Mouse (Mus musculus) heart, postnatal 4 days (tissue): ENCODE measurements around the gene Scube2. TPM values are rescaled to one million over a fixed set of nuclear protein-coding genes. Genes with fewer than 3 reads are reported as not detected.
A peak's percentile ranks its signal among the peaks of the same experiment; 100 is the strongest.

Experiments
- DNase-seq: peaks from one replicate; pipeline ENCODE4 v3.0.0; 2021
- total RNA-seq, 2 experiments: library from RNA; stranded (reverse); gene quantifications; 2 replicates each; pipeline ENCODE4 v1.2.3; 2021

The Scube2 gene
- total RNA-seq, 2 experiments from 2014 or later, result 13.7 to 15.4 TPM

DNA sequence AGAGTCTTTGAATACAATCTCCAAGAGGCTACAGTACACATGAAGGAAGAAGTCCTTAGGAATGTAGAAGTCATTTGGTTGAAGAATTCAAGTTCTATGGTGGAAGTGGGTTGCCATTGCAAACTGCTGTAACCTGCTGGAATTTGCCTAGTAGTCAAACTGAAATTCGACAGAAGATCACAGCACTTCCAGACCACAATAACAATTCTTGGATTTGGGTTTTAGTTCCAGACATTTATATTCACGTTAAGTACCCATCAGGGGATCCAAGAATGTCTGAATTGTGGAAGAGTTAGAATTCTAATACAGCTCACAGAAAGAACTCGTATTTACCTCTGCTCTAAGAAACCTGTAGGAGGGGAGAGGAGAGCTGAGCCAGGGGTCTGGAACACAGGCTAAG lies 14.9 kb downstream of the Scube2 start:
- no peak for DNase-seq

DNA sequence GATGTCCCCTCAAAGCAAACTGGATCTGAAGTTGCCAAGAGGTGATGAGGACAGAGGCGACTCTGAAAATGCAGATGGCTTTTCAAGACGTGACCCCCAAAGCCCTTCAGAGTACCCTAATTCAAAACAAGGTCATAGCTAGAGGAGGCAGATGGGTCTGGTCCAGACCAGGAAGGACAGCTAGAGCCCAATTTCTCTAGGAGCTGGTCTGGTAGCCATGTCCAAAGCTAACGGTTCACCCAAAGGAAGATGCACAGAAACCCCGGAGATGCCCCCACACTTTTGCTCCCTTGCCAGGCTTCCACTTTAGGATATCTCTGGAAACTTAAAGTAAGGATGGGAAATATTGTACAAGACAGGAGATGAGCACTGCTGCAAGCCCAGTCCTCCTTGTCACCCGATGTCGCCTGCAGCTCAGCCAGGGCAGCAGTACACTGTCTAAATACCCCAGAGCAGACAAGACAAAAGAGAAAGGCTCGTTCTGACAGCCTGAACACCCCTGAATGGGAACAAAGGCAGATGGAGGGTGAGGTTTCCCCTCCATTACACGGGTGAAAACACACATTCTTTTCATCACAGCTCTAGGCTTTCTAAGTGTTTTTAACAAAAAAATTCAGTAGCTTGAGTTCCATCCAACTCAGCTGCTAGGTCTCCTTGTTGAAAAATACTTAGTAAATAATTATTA lies 15.6 kb downstream of the Scube2 start:
- DNase-seq, result no peak

DNA sequence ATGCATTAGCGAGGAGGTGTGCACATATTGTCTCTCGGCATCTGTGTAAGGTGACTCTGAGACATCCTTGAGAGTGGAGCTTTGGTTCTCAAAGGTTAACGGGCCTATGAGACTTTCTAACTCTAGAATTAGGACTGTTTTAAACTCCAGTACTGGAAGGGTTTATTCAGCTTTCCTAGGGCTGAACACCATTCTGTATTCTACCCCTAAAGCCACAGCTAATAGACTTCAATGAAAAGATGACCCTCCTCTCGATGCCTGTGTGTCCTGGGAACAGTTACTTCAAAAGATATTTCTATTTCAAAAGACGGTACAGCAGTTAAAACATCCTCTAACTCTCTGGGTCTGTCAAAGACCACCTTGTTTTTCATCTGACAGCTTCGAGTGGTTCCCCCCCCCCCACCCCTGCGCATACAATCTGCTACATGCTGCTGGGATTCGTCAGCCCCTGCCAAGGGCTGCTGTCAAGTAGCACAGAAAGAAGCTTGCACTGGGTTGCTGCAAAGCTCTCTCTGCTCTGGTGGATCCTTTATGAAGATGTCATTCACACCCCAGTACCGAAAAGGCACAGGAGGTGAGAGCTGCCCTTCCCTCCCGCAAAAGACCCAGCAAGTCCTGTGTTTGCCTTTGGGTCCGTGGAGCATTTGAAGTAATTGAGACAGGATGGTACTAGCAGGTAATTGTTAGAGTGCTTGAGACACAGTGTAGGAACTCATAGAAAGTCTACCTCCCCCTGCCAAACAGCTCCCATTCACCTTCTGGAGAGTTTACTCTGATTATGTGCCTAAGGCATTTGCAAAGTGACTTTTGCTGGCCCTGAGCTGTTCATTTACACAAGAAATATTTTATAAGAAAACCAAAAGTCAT lies 16.4 kb downstream of the Scube2 start:
- DNase-seq, result no peak

DNA sequence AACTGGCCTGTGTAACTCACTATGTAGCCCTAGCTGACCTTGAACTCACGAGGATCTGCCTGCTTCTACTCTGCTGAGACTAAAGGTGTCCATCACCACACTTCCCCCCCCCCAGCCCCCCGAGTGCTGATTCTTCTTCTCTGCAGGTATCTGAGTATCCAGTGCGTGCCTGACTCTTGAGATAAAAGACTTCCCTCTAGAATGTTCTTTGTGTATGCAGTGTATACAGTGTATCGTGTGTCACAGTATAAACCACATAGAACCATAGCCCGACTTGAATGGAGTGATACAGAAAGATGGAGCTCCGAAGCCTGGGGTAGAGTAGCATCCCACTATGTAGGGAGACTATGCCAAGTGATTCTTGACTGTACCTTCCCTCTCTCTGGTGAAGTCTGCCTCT lies 21.4 kb downstream of the Scube2 start:
- no peak for DNase-seq

DNA sequence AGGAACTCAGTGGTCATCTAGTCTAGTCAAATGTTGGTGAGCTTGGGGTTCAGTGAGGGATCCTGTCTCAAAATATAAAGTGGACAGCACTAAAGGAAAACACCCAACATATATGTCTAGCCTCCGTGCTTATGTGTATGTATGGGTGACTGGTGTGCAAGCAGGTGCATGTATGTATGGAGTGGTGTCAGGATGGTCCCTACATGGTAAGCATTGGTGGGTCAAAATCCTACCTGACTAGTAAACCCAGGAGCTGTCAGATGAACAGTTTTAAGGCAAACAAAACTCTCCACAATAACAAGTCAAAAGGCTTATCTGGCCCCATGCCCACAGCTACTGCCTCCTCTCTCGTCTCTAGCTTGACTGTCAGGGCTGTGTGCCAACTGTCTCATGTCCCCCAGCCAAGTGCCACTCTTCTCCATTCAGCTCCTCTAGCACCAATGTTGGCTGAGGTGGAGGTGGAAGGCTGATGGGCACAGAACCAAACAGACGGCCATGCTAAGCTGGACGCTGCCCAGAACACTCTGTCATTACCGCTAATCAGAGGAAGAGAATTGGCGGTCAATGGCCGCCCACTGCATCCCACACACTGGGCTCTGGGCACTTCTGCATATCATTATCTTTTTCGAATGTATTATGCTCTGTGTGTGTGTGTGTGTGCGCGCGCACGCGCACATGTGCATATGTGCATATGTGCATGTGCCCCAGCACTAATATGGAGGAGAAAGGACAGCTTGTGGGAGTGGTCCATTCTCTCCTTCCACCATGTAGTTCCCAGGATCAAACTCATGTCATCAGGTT lies 23.7 kb downstream of the Scube2 start:
- DNase-seq, result peak; percentile 88

DNA sequence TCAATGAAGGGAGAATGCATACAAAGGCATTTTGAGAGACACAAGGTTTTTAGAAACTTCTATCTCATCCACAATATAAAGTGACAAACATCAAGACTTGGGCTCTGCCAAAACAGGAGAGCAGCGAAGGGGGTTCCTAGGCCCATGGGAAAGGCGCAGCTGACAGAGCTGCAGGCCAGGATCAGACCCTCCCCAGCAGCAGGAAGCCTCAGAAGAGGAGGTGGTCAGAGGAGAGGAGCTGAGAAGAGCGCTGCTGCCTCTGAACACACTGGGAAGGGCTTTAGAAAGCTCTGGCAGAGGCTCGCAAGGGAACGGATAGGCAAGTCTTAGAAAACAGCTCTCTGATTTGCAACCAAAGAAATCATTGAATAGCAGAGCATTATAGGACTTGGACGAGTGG lies 24.4 kb downstream of the Scube2 start:
- no peak for DNase-seq

DNA sequence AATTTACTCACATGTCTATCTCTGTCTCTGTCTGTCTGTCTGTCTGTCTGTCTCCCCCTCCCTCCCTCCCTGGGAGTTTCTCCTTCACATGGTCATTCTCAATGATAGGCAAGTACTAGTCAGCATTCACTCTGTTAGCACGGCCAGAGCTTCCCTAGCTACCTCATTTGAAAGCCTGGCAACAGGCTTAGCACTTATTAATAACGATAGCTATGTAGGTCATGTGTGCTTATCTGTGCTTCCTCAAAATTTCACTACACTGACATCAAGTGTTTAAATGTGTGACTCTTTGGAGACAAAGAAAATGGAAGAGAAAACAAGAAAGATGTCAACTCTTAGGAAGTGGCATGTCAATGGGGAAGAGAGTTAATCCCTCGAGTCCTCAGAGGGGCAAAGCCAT lies 26.9 kb downstream of the Scube2 start:
- no peak for DNase-seq

DNA sequence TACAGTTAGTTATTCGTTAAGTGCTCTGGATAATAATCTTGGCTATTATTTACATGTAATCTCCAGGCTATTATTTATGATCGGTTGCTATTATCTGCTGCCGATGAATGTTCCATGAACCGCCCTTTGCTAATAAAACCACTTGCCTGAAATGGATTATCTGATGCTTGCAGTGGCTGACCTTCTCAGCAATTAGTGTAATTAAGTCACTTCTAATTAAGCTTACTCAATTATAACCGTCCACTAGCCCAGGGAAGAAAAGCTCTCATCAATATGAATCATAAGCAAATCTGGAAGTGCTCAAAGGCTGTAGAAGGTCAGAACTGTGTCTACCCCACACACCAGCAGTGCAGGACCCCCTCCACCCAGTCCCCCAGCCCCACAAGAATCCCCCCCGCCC lies 27.8 kb downstream of the Scube2 start:
- DNase-seq, result no peak

DNA sequence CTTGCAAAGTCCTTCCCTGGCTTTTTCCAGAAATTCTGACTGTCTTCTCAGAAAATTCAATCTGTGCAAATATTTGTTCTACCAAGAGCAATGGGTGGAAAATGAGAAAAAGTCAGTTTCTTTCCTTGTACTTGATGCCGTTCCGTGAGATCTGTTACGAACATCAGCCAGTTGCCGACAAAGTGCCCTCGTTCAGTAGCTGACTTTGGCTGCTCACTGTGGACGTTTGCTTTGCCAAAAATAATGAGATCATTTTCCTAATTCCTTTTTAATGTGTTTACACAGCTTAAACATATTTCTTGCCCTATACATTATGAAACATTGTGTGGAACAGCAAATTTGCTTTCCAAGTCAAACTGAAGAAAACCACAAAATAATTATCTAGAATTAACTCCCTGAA lies 30.6 kb downstream of the Scube2 start:
- DNase-seq, result no peak

DNA sequence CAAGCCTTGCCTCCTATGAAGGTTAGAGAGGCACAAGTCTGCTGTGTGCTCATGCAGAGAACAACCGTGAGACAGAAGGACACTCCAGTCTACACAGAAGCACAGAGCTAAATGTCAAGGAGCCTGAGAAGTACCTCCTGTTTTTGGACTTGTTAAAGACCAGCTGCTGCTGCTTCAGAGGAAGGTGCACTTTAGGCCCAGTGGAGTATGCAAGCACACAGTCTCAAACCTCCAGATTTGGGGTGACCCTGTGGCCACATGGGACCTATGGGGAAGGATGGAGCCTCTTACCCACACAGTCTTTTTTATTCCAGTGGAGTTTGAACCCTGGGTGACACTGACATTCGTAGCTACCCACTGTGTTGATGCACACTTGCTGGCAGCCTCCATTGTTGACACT lies 34.1 kb downstream of the Scube2 start:
- no peak for DNase-seq

DNA sequence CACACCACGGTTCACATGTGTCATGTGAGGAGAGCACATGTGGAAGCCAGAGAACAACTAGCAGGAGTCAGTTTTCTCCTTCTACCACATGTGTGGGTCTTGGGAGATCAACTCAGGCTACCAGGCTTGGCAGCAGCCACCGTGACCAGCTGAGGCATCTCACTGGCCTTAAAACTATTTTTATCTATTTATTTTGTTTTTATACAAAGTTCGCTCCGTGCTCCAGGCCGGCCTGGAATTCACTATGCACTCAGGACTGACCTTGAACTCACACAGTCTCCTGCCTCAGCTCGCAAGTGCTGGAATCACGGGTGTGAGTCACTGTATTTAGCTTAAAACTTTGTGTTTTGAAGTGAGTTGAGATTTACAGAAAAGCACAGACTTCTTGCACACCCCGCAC lies 38.6 kb downstream of the Scube2 start:
- no peak for DNase-seq

DNA sequence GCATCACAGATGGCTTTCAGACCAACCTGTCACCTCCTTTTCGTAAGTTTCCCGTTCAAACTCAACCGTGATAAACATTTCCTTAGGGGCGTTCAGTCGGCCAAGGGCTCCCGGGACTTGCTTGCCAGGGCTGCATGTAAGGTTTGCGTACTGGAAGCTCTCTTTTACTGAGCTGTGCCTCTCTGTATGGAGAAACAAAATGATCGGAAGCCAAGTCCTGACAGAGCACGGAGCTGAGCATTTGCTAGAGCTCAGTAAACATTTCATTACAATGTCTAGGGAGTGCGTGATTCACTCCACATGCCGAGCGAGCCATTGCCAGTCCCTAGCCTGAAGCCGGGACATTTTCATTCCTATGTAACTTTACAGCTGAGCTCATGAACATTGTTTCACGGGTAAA lies 40.2 kb downstream of the Scube2 start:
- no peak for DNase-seq

DNA sequence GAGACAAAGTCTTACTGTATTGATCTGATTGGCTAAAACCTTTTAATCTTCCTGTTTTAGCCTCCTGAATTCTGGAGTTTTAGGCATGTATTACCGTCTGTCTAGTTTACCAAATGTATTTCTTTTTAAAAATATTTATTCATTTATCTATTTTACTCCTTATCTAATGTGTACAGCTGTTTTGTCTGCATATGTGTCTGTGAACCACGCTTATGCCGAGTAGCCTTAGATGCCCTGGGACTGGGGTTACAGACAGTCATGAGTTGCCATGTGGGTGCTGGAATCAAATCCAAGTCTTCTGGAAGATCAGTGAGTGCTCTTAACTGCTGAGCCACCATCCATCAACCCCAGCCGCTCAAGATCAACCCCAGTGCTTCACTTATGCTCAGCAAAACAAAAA lies 46.9 kb downstream of the Scube2 start:
- DNase-seq, result no peak

DNA sequence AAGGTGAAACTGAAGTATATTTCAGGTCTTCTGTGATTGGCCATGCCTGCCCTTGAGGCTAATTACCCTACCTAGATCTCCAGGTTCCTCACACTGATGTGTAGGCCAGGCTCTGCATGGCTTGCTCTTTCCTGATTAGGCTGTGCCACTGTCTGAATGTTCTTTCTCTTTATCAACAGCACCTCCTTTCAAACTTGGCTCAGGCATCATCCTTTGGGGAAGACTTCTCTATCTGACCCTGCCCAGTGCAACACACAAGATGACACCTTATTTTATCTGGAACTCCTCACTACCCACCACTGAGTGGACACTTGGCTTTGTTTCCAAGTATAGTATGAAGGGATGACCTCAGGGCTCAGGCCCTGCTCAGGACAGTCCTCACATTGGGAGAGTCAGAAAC lies 47.5 kb downstream of the Scube2 start:
- no peak for DNase-seq

DNA sequence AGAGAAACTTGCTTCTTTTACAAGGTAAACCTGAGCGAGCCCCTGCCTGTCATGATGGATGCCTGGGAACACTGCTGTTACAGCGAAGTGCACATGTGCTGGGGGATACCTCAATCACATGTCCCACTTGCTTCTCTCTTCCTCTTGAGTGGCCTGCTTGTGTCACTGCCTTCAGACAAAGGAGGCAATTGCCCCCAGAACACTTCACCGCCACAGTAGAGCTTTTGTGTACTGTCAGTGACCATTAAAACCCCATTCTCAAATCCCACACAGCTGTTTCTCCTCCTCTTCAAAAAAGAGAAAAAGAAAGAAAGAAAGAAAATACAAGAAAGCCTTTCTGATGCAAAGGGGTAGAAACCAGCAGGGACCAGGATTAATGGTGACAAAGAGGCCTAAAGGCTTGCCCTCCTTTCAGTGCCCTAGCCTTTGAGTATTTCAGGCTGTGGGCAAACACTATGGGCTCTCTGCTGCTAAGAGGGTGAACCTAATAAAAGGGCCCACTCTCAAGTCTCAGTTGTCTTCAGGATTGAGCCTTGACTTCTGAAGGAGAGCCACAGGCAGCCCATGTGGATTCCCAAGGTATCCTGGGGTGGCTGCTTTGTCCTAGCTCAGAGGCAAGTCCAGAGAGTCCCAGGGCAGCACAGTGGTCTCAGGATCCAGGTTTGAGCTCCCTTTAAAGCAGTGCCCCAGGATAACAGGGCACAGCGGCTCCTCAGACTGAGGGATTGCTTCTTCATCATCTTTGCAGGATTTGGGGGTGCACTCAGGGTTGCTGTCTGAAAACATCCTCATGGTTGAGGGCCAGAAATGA lies 51.9 kb downstream of the Scube2 start:
- no peak for DNase-seq

DNA sequence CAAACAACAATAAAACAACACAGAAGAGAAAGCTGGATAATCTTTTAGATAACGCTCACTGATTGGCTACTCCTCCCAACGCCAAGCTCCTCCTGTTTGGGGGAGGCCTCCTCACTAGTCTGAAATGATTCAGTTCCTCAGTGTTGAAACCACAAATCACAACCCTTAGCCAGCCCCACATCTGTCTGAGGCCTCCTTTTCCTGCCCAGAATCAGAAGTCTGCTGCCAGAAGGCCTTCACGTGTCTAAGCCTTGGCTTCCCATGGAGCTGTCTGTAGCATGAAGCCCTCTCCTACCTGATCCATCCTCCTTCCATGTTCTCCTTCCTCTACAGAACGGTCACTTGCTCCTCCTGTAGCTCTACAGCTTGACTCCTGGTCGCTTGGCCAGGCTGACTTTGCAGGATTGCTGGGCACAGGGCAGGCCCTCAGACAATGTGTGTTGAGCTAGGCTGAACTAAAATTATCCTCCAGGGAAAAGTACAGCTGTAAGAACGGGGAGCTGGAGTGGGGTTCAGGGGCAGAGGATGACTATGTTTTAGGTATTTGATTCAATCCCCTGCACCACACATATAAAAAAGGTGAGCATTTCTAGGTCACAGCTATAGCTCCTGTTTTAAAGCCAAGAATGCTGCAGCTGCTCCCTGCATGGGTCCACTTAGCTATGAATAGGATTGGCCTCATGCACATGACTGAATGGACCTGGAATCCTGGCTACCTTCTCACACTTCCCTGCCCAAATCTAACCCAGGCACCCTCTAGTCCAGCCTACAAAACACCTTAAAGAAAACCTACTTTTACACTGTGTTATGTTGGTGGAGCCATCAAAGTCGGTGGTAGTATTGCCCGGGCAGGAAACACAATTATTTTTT lies 57.6 kb downstream of the Scube2 start:
- DNase-seq, result peak; percentile 26

DNA sequence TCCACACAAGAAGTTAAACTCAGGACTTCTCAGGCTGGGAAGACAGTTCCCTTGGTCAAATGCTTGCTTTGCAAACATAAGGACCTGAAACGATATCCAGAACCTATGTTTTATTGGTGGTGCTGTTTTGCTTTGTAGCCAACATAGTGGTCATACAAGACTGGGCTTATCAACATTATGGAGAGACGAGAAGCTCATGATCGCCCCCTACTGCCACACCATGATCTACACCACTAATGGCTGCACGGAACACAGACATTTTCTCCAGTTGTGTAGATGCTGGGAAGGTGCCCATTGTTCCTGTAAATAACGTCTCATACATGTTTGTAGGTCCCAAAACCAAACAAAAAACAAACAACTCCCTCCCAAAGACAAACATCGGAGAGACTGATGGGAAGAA lies 60.6 kb downstream of the Scube2 start:
- peak; percentile 51 for DNase-seq

DNA sequence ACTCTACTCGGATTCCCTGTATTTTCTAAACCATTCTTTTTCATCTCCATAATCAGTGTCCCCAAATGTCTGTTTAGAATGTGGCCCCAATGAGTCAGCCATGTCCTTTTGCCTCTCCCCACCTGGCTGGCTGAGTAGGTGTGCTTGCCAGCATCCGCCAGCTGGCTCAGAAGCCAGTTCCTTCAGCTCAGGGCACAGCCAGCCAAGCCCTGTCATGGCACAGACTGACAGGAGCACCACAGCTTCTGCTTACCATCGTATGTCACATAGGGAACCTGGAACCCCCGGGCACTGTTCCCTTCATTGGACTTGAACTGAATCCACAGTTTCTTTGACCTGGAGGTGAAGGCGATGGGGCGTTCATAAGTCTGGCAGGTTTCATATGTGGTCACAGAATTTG lies 61.1 kb downstream of the Scube2 start:
- peak; percentile 37 for DNase-seq

DNA sequence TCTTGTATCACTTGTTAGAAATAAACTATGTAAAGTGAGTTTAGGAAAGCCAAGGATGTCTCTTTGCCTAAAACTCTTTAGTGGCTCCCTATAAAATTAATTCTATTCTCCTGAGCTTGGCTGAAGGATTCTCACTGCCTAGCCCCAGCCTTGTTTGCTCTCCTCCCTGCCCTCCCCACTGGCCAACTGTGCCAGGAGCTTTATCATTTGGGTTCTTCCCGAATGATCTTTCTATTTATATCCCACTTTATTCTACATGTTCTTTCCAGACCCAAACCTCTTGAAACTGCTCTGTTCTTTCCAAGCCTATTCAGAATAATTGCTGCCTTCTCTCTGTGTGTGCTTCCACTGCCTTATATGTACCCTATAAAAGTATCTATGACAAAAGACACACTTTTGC lies 62.0 kb downstream of the Scube2 start:
- peak; percentile 27 for DNase-seq

DNA sequence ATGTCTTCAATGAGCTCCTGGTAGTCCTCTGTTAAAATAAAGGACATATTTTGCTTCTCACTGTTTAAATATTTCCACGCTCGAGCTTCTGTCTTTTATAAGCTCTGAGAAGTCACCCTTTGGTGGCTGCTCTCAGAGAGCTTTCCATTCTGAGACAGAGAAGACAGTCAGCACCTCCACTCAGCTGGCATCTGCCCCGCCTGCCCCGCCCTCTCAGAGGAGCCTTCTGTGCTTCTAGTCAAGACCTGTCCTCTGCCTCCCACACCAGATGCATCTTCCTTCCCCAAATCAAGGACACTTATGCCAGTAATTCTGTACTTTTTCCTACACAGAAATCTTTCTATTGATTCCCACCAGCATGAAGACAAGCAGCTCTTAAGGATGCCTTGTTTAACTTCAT lies 64.9 kb downstream of the Scube2 start:
- no peak for DNase-seq

DNA sequence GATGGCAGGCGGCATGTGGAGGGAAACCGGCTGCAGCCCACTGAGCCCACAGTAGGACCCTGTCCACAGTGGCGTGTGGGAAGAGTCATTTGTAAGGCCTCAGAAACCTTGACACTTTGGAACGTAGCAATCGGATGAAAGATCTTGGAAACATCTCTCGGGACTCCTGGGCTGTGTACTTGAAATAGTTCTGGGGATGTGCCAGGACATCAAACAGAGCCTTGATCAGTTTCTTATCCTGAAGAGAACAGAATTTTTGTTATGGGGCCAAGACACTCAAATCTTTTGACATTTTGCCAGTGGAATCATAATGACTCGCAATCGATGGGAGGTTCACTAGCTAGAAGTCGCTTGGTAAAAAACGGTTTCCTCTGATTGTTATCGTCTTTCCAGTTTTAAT lies 66.3 kb downstream of the Scube2 start:
- no peak for DNase-seq
